Mouse (Mus musculus): ENCODE results near the gene Nol7. TPM values are rescaled to one million over a fixed set of nuclear protein-coding genes. Genes with fewer than 3 reads are reported as not detected.
A peak's percentile ranks its signal among the peaks of the same experiment; 100 is the strongest.

The Nol7 gene
- total RNA-seq (2022), result 10 to 100 TPM; 71.6 to 79.7 (median 73.1) TPM

GRCm38 (mm10) chr13:43398297-43399080 lies at the start of gene Nol7:
Gene Nol7 (plus strand): TSS chr13:43398390.
- DNase-seq (ENCODE audit: low spot score in 2 of 2), result peak; percentile 91 to 96

GRCm38 (mm10) chr13:43349376-43349775 lies 48.8 kb upstream of the Nol7 start:
- no peak for DNase-seq (ENCODE audit: low spot score in 2 of 2)

GRCm38 (mm10) chr13:43350489-43351169 lies 47.6 kb upstream of the Nol7 start:
- no peak for DNase-seq (ENCODE audit: low spot score in 2 of 2)

GRCm38 (mm10) chr13:43353356-43353755 lies 44.8 kb upstream of the Nol7 start:
- DNase-seq (ENCODE audit: low spot score in 2 of 2), result no peak

GRCm38 (mm10) chr13:43354362-43354761 lies 43.8 kb upstream of the Nol7 start:
- DNase-seq (ENCODE audit: low spot score in 2 of 2), result no peak

- DNase-seq (ENCODE audit: low spot score in 2 of 2), result no peak
Observed at GRCm38 (mm10) chr13:43356346-43357125, 41.7 kb upstream of the Nol7 start.

GRCm38 (mm10) chr13:43360534-43360933 lies 37.7 kb upstream of the Nol7 start:
- DNase-seq (ENCODE audit: low spot score in 2 of 2), result no peak

GRCm38 (mm10) chr13:43362353-43362752 lies 35.8 kb upstream of the Nol7 start:
- DNase-seq (ENCODE audit: low spot score in 2 of 2), result no peak

GRCm38 (mm10) chr13:43364985-43365824 lies 33.0 kb upstream of the Nol7 start, which contains the start of gene Sirt5:
Gene Sirt5 (plus strand): TSS chr13:43365496.
- DNase-seq (ENCODE audit: low spot score in 2 of 2), result peak; percentile 65 to 79

- DNase-seq (ENCODE audit: low spot score in 2 of 2), result no peak
Observed at GRCm38 (mm10) chr13:43365825-43366184, 32.4 kb upstream of the Nol7 start.

GRCm38 (mm10) chr13:43370063-43370462 lies 28.1 kb upstream of the Nol7 start:
- DNase-seq (ENCODE audit: low spot score in 2 of 2), result no peak

GRCm38 (mm10) chr13:43372892-43373291 lies 25.3 kb upstream of the Nol7 start:
- DNase-seq (ENCODE audit: low spot score in 2 of 2), result no peak

- no peak for DNase-seq (ENCODE audit: low spot score in 2 of 2)
Observed at GRCm38 (mm10) chr13:43374205-43374604, 24.0 kb upstream of the Nol7 start.

- no peak for DNase-seq (ENCODE audit: low spot score in 2 of 2)
Observed at GRCm38 (mm10) chr13:43374918-43375432, 23.2 kb upstream of the Nol7 start.

- no peak for DNase-seq (ENCODE audit: low spot score in 2 of 2)
Observed at GRCm38 (mm10) chr13:43379989-43380388, 18.2 kb upstream of the Nol7 start.

GRCm38 (mm10) chr13:43385321-43385720 lies 12.9 kb upstream of the Nol7 start:
- no peak for DNase-seq (ENCODE audit: low spot score in 2 of 2)

- no peak for DNase-seq (ENCODE audit: low spot score in 2 of 2)
Observed at GRCm38 (mm10) chr13:43397700-43398296, 392 bp upstream of the Nol7 start.

- DNase-seq (ENCODE audit: low spot score in 2 of 2), result no peak
Observed at GRCm38 (mm10) chr13:43399576-43399975, 1.4 kb downstream of the Nol7 start.

GRCm38 (mm10) chr13:43412311-43412710 lies 14.1 kb downstream of the Nol7 start:
- no peak for DNase-seq (ENCODE audit: low spot score in 2 of 2)

- no peak for DNase-seq (ENCODE audit: low spot score in 2 of 2)
Observed at GRCm38 (mm10) chr13:43413611-43414010, 15.4 kb downstream of the Nol7 start.
